Mouse (Mus musculus) MEL (cell line): ENCODE results near the gene Tfap4. TPM values are rescaled to one million over a fixed set of nuclear protein-coding genes. Genes with fewer than 3 reads are reported as not detected.

Experiments
- DNase-seq: peaks from one replicate; pipeline ENCODE4 v3.0.0; 2011; ENCODE audit warnings: low read depth, low spot score
- H3K27ac ChIP-seq: 2 replicates; pipeline ENCODE4 v1.5.1; 2012; ENCODE audit warnings: low read depth, mild to moderate bottlenecking, control low read depth, low read length, moderate library complexity; ENCODE audit not compliant: control insufficient read depth
- H3K27me3 ChIP-seq, 2 experiments: fragments of 150-350 bp in 1 of 2; sonication (generic) in 1 of 2; 2 replicates each; pipeline ENCODE4 v1.6.1; 2012; ENCODE audit warnings: low read length in 2 of 2, mild to moderate bottlenecking in 2 of 2, improper control_type of control experiment in 1 of 2, moderate library complexity in 1 of 2; ENCODE audit not compliant: insufficient read depth in 2 of 2, control insufficient read depth in 1 of 2
- H3K36me3 ChIP-seq, 2 experiments: 2 replicates each; pipeline ENCODE4 v1.6.1; 2012 to 2014; ENCODE audit warnings: low read length in 2 of 2, improper control_type of control experiment in 1 of 2, inconsistent platforms in 1 of 2, mild to moderate bottlenecking in 1 of 2; ENCODE audit not compliant: insufficient read depth in 2 of 2, control insufficient read depth in 1 of 2
- H3K4me1 ChIP-seq, 2 experiments: fragments of 150-350 bp in 1 of 2; sonication (generic) in 1 of 2; 2 replicates each; pipeline ENCODE4 v1.6.1; 2012; ENCODE audit warnings: low read length in 2 of 2, improper control_type of control experiment in 1 of 2, mild to moderate bottlenecking in 1 of 2; ENCODE audit not compliant: insufficient read depth in 2 of 2, control insufficient read depth in 1 of 2
- H3K4me3 ChIP-seq, 2 experiments: fragments of 150-350 bp in 1 of 2; sonication (generic) in 1 of 2; 2 replicates each; pipeline ENCODE4 v1.5.1; 2012; ENCODE audit warnings: low read depth in 2 of 2, low read length in 2 of 2, mild to moderate bottlenecking in 2 of 2, moderate library complexity in 2 of 2, control low read depth in 1 of 2, improper control_type of control experiment in 1 of 2; ENCODE audit not compliant: control insufficient read depth in 1 of 2, insufficient read depth in 1 of 2
- H3K79me2 ChIP-seq: 2 replicates; pipeline ENCODE4 v1.6.1; 2012; ENCODE audit warnings: mild to moderate bottlenecking, low read length, moderate library complexity; ENCODE audit not compliant: control insufficient read depth, poor library complexity, insufficient read depth
- H3K9ac ChIP-seq: 2 replicates; pipeline ENCODE4 v1.6.1; 2012; ENCODE audit warnings: low read depth, mild to moderate bottlenecking, control low read depth, low read length, moderate library complexity; ENCODE audit not compliant: control insufficient read depth, poor library complexity, severe bottlenecking
- H3K9me3 ChIP-seq: fragments of 150-350 bp; sonication (generic); replicated peaks from 2 replicates; pipeline ENCODE4 v1.6.1; 2012; ENCODE audit warnings: mild to moderate bottlenecking, low read length, improper control_type of control experiment, moderate library complexity; ENCODE audit not compliant: insufficient read depth
- BHLHE40 ChIP-seq: IDR thresholded peaks from 2 replicates; pipeline ENCODE4 v1.6.1; 2012; ENCODE audit warnings: low read depth, mild to moderate bottlenecking, inconsistent platforms, low read length, improper control_type of control experiment, borderline replicate concordance
- CHD1 ChIP-seq: IDR thresholded peaks from 2 replicates; pipeline ENCODE4 v1.6.1; 2012; ENCODE audit warnings: low read depth, mild to moderate bottlenecking, inconsistent platforms, low read length, improper control_type of control experiment
- E2F4 ChIP-seq: IDR thresholded peaks from 2 replicates; pipeline ENCODE4 v1.6.1; 2011; ENCODE audit warnings: low read depth, low read length, improper control_type of control experiment, borderline replicate concordance
- ELF1 ChIP-seq: IDR thresholded peaks from 2 replicates; pipeline ENCODE4 v1.6.1; 2014; ENCODE audit warnings: low read depth, mild to moderate bottlenecking, inconsistent platforms, low read length, improper control_type of control experiment, moderate library complexity
- HCFC1 ChIP-seq: IDR thresholded peaks from 2 replicates; pipeline ENCODE4 v1.6.1; 2012; ENCODE audit warnings: low read depth, mild to moderate bottlenecking, inconsistent platforms, low read length, improper control_type of control experiment, moderate library complexity
- JUND ChIP-seq: IDR thresholded peaks from 2 replicates; pipeline ENCODE4 v1.6.1; 2011; ENCODE audit warnings: low read depth, mild to moderate bottlenecking, improper control_type of control experiment, low read length
- MAZ ChIP-seq: IDR thresholded peaks from 2 replicates; pipeline ENCODE4 v1.6.1; 2012; ENCODE audit warnings: low read depth, mild to moderate bottlenecking, inconsistent platforms, low read length, improper control_type of control experiment
- MEF2A ChIP-seq: IDR thresholded peaks from 2 replicates; pipeline ENCODE4 v1.6.1; 2014; ENCODE audit warnings: low read depth, mild to moderate bottlenecking, inconsistent platforms, low read length, improper control_type of control experiment; ENCODE audit not compliant: poor library complexity, insufficient replicate concordance, severe bottlenecking; ENCODE audit errors: extremely low read depth
- MYC ChIP-seq: IDR thresholded peaks from 2 replicates; pipeline ENCODE4 v1.6.1; 2011; ENCODE audit warnings: low read depth, mild to moderate bottlenecking, low read length, improper control_type of control experiment, moderate library complexity
- POLR2A ChIP-seq, 2 experiments: IDR thresholded peaks; 2 replicates each; pipeline ENCODE4 v1.6.1; 2011 to 2012; ENCODE audit warnings: low read length in 2 of 2, mild to moderate bottlenecking in 2 of 2, control low read depth in 1 of 2, improper control_type of control experiment in 1 of 2, low read depth in 1 of 2, moderate library complexity in 1 of 2; ENCODE audit not compliant: control insufficient read depth in 1 of 2, insufficient read depth in 1 of 2, poor library complexity in 1 of 2
- POLR2AphosphoS2 ChIP-seq: IDR thresholded peaks from 2 replicates; pipeline ENCODE4 v1.6.1; 2011; ENCODE audit warnings: low read length, improper control_type of control experiment
- RAD21 ChIP-seq: IDR thresholded peaks from 2 replicates; pipeline ENCODE4 v1.6.1; 2011; ENCODE audit warnings: mild to moderate bottlenecking, low read depth, low read length, improper control_type of control experiment
- TCF12 ChIP-seq: IDR thresholded peaks from 2 replicates; pipeline ENCODE4 v1.6.1; 2014; ENCODE audit warnings: low read depth, mild to moderate bottlenecking, inconsistent platforms, low read length, improper control_type of control experiment, moderate library complexity
- UBTF ChIP-seq: IDR thresholded peaks from 2 replicates; pipeline ENCODE4 v1.6.1; 2012; ENCODE audit warnings: low read depth, mild to moderate bottlenecking, inconsistent platforms, low read length, improper control_type of control experiment, moderate library complexity, borderline replicate concordance; ENCODE audit not compliant: insufficient read depth
- ZC3H11A ChIP-seq: IDR thresholded peaks from 2 replicates; pipeline ENCODE4 v1.6.1; 2012; ENCODE audit warnings: low read depth, mild to moderate bottlenecking, inconsistent platforms, low read length, improper control_type of control experiment
- ZKSCAN1 ChIP-seq: IDR thresholded peaks from 2 replicates; pipeline ENCODE4 v1.6.1; 2012; ENCODE audit warnings: low read depth, mild to moderate bottlenecking, inconsistent platforms, low read length, improper control_type of control experiment, moderate library complexity
- ZMIZ1 ChIP-seq: IDR thresholded peaks from 2 replicates; pipeline ENCODE4 v1.6.1; 2012; ENCODE audit warnings: low read depth, mild to moderate bottlenecking, inconsistent platforms, low read length, improper control_type of control experiment, moderate library complexity
- polyA plus RNA-seq, 2 experiments: library from polyadenylated mRNA; stranded (reverse) in 1 of 2; unstranded in 1 of 2; fragments of >175 nt in 1 of 2; fragments of >200 nt in 1 of 2; gene quantifications; 2 replicates each; pipeline versions ENCODE4 v1.2.1 to v1.2.4; 2012; ENCODE audit warnings: low replicate concordance in 2 of 2, low read depth in 1 of 2; ENCODE audit not compliant: insufficient read length in 2 of 2, insufficient read depth in 1 of 2, missing spikeins in 1 of 2
- total RNA-seq: library from RNA; depleted of rRNA; stranded (reverse); fragments of 300-350 nt; gene quantifications from 2 replicates; pipeline ENCODE4 v1.2.3, GENCODE M21; 2012; rRNA removed

Gene Tfap4
- total and polyA plus RNA-seq, 3 experiments, result 26.2 to 217 (median 40.3) TPM

- TF ChIP-seq JUND, result no peak
Observed at GRCm38 (mm10) chr16:4496470-4496869, 63.2 kb downstream of the Tfap4 start (continued).

DNA sequence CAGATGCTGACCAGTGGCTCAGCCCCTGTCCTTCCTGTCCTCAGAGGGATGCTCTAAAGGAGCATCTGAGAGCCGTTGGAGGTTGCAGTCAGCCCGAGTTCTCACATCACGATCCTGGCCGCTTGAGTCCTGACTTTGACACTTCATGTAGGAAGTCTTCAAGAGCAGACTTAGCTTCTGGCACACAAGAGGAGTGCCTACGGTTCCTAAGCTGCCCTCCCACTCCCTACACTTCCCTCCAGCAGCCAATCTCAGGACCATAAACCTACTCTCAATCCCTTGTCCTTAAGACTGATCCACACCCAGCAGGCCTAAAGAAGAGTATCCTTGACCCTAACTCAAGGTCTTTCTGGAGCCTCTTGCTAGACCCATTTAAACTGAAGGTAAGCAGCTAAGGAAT is 63.8 kb downstream of the Tfap4 start:
- Histone ChIP-seq H3K9ac (no peak overlapping the region), H3K27me3 (no peaks in the 10 kb centered on the region), H3K9me3 (no peaks in the 10 kb centered on the region), H3K36me3 (no peaks in the 10 kb centered on the region), H3K27ac (no peak overlapping the region), H3K79me2 (no peaks in the 10 kb centered on the region), H3K4me3 (no peak overlapping the region), H3K4me1 (no peaks in the 10 kb centered on the region)
- no peak for DNase-seq
- no peak for TF ChIP-seq MAZ
- TF ChIP-seq RAD21, result no peak
- TF ChIP-seq ZKSCAN1, result no peak
- TF ChIP-seq ZC3H11A, result no peak
- no peak for TF ChIP-seq HCFC1
- TF ChIP-seq UBTF, result no peak
- no peak for TF ChIP-seq POLR2AphosphoS2
- TF ChIP-seq ZMIZ1, result no peak
- no peak for TF ChIP-seq MEF2A
- TF ChIP-seq POLR2A (IDR thresholded peaks at IDR 0.05; ENCODE audit: control insufficient read depth in 1 of 2, insufficient read depth in 1 of 2, low read depth in 1 of 2, low read length in 2 of 2, poor library complexity in 1 of 2), result no peak
- no peak for TF ChIP-seq CHD1
- no peak for TF ChIP-seq E2F4
- TF ChIP-seq TCF12, result no peak
- no peak for TF ChIP-seq BHLHE40
- TF ChIP-seq ELF1, result no peak
- TF ChIP-seq JUND, result no peak
- TF ChIP-seq MYC, result no peak

Other genes starting within 250 kb of the Tfap4 start
- 3.0 and 4.3 TPM in 2 replicates for gene Adcy9, start 139.4 kb downstream of the Tfap4 start, total RNA-seq
- 1 to 10 TPM in 1 of 2 experiments, not detected in 1; 3.0 TPM for gene Adcy9, start 139.4 kb downstream of the Tfap4 start, polyA plus RNA-seq
- 14.6 and 18.8 TPM in 2 replicates for gene Srl, start 18.0 kb downstream of the Tfap4 start, total RNA-seq
- gene Srl, start 18.0 kb downstream of the Tfap4 start, polyA plus RNA-seq, result 10 to 100 TPM in 1 of 2 experiments, not detected in 1; 15.3 TPM
- 0.42 and 0.62 TPM in 2 replicates for gene Glis2, start 34.9 kb upstream of the Tfap4 start, total RNA-seq
- 1 to 10 TPM in 1 of 2 experiments, not detected in 1; 5.0 TPM for gene Glis2, start 34.9 kb upstream of the Tfap4 start, polyA plus RNA-seq
- 115 and 121 TPM in 2 replicates for gene Pam16, start 65.1 kb upstream of the Tfap4 start, total RNA-seq
- 10 to 100 TPM in 1 of 2 experiments, not detected in 1; 13.6 TPM for gene Pam16, start 65.1 kb upstream of the Tfap4 start, polyA plus RNA-seq
- gene Vasn, start 80.1 kb upstream of the Tfap4 start, total RNA-seq, result 0.16 and 0.19 TPM in 2 replicates
- 1 to 10 TPM in 1 of 2 experiments, not detected in 1; 3.1 TPM for gene Vasn, start 80.1 kb upstream of the Tfap4 start, polyA plus RNA-seq
- 90.7 and 94.3 TPM in 2 replicates for gene Dnaja3, start 80.1 kb upstream of the Tfap4 start, total RNA-seq
- gene Dnaja3, start 80.1 kb upstream of the Tfap4 start, polyA plus RNA-seq, result 10 to 100 TPM in 1 of 2 experiments, not detected in 1; 91.8 TPM
- gene Coro7, start 119.9 kb upstream of the Tfap4 start, total RNA-seq, result 9.8 and 11.5 TPM in 2 replicates
- gene Coro7, start 119.9 kb upstream of the Tfap4 start, polyA plus RNA-seq, result 10 to 100 TPM in 1 of 2 experiments, not detected in 1; 38.3 TPM
- gene Nmral1, start 159.5 kb upstream of the Tfap4 start, total RNA-seq, result 50.6 and 60.4 TPM in 2 replicates
- 10 to 100 TPM in 1 of 2 experiments, not detected in 1; 54.6 TPM for gene Nmral1, start 159.5 kb upstream of the Tfap4 start, polyA plus RNA-seq
- 41.5 and 45.7 TPM in 2 replicates for gene Hmox2, start 166.5 kb upstream of the Tfap4 start, total RNA-seq
- 10 to 100 TPM in 1 of 2 experiments, not detected in 1; 75.0 TPM for gene Hmox2, start 166.5 kb upstream of the Tfap4 start, polyA plus RNA-seq
- 18.9 and 24.8 TPM in 2 replicates for gene Cdip1, start 230.4 kb upstream of the Tfap4 start, total RNA-seq
- 10 to 100 TPM; 32.8 to 97.8 TPM for gene Cdip1, start 230.4 kb upstream of the Tfap4 start, polyA plus RNA-seq